Mouse (Mus musculus) myocyte (in vitro differentiated cells): ENCODE measurements around the gene Nmb.

Experiments
- CEBPB ChIP-seq: IDR thresholded peaks from 2 replicates; pipeline ENCODE4 v1.6.1; 2011; ENCODE audit warnings: mild to moderate bottlenecking, moderate library complexity; ENCODE audit not compliant: poor library complexity, insufficient read depth, severe bottlenecking
- POLR2A ChIP-seq: IDR thresholded peaks from one replicate; pipeline ENCODE4 v1.6.1; 2011; ENCODE audit warnings: low read depth, mild to moderate bottlenecking, control low read depth, moderate library complexity; ENCODE audit not compliant: insufficient read length

DNA sequence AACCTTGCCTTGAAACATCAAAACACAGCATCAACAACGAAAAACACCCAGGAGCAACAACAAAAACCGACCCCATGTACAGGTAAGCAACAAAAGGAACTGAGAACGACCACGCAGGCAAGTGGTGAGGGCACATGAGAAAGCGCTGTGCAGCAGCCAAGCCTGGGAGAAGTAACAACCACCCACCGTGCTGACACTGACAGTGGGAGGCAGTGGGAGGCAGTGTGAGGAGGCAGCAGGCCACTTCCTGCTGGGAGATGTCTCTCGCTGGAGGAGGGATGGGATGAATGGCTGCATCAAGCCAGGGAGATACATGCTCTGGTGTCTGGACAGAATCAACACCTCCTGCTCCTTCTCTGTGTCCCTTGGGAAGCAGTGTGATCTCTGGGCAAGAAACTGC lies 7.7 kb downstream of the Nmb start:
- TF ChIP-seq POLR2A (no peak), CEBPB (no peak)
